Mouse (Mus musculus) yolk sac, embryonic 10.5 days (tissue): ENCODE data around the gene Foxd2.

Experiments used
- DNase-seq: peaks from one replicate; pipeline ENCODE4 v3.0.0-alpha.2; 2017; ENCODE audit warnings: low spot score

The Foxd2 gene

DNA sequence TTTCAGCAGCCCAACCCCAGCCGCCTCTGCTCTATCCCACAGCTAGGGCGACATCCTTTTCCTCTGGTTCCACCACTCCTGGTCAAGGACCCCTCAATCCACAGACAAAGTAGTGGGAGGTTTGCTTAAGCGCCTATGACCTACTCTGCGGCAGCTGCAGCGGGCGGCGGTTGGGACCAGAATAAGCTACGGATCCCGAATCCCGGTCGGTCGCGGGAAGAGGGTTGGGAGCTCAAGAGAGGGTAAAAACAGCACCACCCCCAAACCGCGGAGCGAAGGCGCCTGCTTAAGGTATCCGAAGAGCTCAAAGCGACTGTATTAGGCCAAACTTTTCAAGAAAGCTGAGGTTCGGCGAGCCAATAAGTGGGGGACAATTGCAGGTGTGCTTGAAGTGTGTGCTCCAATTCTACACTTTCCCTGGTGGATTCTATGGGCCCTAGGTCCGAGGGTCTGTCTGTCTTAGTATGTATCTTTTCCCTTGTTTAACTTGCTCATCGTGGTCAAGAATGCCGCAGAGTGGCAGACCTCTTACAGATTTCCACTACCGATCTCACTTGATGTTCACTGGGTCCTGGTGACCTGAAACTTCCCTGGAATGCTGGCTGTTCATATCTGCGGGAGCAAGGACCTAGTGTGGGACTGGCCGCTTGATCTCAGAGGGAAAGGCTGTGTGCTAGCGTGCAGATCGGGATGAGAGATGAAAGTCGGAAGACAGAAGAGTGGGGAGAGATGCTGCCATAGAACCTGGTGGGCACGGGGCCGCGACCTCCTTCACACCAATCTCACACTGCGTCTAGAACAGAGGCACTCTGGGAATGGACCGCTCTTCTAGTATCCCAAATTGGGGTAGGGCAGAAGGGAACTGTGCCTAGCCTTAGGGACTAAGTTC, 4.3 kb upstream of the Foxd2 start:
- no peak for DNase-seq

DNA sequence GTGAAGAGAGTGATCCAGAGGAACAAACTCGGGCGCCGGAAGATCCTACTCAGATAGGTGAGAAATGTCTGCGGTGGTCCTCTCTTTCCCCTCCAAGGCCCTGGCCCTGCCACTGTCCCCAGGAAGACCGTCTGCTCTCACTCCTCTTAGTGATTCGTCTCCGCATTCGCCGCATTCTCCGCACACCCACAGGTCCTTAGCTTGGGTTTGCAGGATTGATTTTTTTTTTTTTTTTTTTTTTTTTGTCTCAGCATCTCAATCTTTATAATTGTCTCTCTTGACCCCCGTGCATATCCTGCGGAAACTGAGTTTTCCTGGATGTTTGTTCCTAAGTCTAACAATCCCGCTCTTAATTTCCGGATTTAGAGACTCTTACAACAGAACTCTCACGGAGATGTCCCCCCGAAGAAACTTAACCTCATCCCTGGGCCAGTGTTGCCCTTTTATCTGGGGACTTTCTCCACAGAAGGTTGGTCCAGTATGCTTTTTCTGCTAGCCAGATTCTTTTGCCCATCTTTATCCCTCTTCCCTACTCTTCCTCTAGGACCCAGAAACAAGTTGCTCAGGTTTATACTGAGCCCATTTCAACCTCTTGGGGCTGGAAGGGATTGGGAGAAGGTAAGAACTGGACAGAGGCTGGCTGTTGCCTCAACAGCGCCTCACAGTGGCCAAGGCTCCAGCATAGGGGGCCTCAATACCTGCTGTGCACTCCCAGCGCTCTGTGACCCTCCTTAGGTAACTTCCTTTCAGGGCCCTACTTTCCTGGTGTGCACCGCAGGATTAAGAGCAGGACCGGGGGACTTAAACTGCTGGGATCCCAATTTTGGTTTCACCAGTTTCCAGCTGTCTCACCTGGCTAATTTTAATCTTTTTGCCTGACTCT, 1.2 kb upstream of the Foxd2 start:
- no peak for DNase-seq

DNA sequence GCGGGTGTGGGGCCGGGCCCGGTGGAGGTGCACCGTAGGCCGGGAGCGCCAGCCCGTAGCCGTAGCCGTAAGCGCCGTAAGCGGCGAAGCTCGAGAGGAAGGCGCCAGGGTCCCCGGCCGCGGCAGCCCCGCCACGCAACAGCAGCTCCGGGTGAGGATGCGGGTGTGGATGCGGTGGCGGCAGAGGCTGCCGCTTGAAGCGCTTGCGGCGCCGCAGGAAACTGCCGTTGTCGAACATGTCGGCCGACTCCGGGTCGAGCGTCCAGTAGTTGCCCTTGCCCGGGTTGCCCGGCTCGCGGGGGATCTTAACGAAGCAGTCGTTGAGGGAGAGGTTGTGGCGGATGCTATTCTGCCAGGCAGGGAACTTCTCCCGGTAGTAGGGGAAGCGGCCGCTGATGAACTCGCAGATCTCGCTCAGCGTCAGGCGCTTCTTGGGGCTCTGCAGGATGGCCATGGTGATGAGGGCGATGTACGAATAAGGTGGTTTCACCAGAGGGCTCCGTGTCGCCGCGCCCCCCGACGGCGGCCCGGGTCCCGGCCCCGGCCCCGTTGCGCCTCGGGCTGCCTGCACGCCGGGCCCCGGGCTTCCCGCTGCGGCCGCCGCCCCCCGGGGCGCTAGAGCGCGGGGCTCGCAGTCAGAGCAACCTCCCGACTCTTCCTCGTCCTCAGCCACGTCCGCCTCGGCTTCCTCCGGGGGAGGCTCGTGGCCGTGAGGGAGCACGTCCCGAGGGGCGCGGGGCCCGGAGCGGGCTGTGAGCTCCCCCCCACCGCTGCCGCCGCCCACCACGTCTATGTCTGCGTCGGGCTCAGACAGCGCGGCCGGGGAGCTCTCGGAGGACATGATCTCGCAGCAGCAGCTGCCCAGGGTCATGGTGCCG, 483 bp downstream of the Foxd2 start:
- peak; percentile 52 for DNase-seq

DNA sequence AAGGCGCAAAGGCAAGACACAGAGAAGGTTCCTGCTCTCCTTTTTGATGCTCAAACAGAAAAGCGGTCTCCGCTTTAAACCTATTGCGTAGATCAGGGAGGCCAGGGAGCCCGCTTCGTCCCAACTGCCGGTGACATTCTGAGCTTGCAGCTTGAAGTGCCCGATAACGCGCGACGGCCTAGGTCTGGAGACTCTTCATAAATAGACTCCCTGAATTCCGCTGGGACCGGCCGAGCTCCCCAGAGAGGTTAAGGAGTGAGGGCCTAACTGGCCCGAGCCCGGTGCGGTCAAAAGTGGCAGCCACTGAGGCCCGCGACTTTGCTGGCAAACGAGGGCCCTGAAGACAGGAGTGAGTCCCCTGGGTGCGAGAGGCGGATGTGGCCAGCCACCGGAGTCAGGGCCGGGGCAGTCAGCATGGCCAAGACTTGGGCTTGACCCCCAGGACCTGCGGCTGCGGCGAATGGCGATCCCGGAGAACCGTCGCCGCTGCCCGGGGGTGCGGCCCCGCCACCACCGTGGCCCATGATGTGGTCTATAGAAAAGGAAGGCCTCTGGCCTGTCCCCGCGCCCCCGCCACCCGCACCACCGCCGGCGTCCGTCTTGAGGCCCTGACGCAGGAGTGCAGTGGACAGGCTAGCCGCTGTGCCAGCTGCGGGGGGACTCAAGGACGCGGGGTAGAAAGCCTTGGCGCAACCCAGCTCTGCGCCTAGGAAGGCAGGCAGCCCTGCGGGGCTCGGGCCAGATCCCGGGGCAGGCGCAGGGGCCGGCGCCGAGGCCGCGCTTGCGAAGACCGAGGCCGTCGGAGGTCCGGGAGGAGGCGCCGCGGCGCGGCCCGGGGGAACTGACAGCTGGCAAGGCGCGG, 1.4 kb downstream of the Foxd2 start:
- no peak for DNase-seq

DNA sequence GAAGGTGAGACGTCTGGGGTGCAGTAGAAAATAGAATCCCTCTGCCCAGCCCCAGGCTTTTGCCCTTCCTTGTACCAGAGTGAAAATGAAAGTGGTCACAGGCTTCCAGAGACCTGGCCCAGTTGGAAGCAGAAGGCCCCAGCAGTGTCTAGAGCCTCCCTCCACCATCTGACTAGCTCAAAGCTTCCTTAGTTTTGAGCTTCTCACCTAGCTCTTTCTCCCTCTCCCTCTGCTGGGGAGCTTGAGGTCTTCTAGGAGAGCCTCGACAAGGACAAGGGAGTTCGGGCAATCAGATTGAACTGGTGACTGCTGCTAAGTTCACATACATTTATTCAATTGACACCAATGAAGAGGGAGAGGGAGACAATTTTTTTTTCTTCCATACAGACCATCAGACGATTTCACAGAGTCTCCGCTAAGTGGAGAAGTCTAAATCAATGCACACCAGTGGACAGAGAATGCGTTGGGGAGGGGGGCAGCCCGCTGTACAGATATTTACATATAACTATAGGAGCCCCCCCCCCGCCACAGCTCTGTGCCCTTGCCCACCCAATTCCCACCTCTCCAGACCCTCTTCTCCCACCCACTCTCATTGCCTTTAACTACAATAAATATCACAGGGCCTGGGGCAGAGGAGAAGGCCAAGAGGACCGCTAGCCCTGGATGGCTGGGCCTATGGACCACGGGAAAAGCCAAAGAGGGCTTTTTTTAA, 2.5 kb downstream of the Foxd2 start:
- no peak for DNase-seq

DNA sequence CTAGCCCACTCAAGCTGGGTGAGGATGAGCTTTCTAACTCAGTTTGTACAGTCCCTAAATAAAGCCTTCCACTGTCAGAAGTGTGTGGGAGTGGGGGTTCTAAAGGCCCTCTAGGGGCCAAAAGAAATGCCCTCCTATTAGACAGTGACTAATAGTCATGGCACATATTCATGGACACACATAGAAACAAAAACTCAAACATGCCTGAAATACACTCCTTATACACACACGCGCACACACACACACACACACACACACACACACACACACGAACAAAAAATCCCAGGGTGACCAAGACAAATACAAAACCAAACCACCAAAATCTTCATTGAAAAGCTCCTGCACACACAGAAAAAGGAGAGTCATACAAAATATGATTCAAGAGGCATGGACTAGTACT, 3.2 kb downstream of the Foxd2 start:
- no peak for DNase-seq

DNA sequence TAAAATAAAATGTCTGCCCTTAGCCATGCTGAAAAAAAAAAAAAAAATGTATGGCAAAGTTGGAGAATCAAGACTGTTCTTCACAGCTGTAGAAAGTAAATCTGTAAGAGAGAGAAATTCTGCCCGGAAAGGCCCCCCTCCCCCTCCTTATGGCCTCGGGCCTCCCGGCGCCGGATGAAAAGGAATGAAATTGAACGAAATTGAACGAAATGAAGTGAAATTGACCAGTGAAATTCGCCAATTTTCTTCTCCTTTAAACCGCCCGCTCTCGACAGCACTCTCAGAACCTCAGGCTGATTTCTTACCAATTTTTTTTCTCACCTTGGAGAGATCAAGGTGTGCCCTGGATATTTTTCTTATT, 5.3 kb downstream of the Foxd2 start:
- DNase-seq = no peak

DNA sequence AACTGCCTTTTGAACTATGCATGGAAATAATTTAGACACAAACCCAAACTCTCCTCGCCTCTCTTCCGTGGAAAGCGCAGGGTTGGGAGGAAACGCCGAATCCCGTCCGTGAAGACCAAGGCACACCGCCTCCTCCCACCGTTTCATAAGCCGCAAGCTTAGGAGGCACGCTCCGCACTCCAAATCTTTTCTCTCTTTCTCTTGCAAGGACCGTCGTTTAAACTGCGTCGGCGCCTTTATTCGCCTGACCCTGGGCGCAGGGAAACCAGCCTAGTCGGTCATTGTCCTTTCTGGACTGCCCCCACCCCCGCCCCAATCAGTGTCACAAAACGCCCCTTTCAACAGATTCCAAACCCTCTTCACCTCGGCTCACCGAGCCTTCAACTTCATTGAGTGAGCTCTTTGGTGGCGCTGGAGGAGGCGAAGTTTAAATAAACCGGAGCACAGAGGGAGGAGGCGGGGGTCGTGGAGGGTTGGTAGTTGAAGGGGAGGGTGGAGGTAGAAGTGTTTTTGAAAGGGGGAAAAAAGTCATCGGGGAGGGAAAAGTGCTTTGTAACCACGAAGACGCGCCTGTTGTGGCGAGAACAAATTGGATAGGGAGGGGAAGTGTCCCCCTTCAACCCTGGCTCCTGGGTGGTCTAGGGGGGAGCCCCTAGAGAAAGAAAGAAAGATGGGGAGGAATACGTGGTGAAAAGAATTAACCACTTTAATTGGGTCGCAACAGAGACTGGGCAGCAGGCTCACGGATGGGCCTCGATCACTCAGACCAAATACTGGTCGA, 5.8 kb downstream of the Foxd2 start:
- peak; percentile 17 for DNase-seq

DNA sequence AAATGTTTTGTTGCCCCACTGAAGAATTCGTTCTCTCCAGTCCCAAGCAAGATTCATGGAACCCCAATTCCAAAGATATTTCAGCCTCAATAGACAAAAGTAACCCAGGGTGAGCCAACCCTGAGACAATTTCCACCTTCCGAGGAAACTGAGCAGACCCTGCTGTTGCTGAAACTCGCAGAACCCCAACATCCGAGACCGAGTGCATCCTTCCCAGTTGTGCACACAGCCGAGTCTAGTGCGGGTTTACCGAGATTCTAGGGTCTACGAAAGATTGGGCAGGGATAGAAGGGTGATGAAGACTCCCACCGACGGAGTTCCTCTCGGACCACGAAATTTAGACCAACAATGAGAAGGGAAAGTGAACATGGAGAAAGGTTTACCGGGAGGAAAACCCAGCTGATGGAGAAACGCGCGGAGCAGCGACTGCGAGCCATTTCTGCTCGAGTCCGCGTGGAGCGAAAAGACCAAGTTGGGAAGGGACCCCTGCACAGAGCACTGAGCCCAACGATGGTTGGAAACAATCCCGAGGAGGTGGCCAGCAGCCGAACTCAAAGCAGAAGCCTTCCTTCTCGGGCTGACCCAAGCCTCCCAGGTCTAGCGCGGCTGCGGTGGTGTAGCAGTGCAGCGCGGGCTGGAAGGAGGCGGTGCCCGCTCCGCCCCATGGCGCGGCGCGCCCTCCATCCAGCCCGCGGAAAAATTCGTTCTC, 6.9 kb downstream of the Foxd2 start:
- DNase-seq = peak; percentile 21

DNA sequence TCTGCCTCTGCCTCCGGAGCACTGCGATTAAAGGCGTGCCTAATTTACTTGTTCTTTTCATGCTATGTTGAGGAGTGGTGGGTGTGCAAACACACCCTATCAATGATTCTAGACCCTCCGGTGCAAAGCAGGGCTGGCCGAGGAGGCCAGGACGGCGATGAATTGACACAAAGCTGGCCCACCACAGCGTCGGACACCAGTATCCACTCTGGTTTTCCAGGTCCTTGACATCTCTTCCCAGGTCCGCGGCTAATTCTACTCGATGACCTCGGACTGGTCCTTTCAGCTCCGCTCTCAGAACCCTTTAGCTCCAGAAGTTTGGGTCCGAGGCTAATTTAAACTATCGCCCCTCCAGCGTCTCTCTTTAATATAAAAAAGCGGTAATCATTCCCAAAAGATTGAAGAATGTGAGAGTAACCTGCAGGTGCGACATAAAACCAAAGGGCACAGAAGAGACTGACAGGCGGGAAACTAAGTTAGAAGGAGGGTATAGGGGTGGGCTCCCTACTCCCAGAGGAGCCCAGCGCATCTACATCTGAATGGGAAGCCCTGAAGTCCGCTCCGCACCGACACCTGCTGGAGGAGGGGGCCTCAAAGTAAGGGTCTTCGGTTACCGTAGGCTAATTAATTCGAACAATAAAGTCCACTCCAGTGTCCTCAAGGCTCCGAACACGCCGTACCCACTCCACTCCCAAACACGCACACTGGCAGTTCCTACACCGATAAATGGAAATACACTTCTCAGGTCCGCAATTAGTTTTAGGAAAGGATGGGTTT, 7.6 kb downstream of the Foxd2 start:
- DNase-seq = no peak

DNA sequence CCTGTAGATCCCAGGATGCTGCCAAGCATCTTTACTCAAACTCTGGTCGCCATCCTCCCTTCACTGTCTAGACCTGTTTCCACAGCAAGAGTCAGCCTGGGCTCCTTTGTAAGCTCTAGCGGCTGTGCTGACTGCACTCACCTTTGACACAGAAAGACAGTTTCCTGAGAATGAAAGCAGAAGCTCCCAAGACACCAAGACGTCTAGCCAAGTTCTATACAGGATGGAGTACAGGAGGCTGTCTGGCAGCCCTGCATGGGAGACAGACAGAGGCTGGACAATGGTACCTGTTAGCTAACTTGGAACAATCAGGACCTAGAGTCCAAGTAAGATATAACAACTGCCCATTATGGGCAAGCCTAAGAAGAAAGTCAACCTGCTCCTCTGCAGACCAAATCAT, 8.8 kb downstream of the Foxd2 start:
- no peak for DNase-seq

DNA sequence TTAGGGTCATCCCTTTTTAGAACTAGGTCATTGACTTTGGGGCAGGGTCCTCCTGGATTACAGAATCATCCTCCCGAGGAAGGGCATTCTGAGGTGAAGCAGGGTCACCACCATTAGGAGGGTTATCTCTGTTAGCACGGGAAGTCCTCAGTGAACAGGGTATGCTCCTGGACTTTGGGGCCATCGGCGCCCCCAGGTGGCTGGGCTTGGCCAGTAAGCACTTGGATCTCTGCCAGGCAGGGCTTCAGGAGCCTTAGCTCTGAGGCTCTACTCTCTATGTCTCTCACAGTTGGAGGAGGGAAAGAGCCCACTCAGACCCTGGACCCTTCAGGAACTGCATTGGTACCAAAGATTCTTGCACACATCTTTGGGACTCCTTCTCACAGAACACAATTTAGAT, 10.8 kb downstream of the Foxd2 start:
- DNase-seq = no peak

DNA sequence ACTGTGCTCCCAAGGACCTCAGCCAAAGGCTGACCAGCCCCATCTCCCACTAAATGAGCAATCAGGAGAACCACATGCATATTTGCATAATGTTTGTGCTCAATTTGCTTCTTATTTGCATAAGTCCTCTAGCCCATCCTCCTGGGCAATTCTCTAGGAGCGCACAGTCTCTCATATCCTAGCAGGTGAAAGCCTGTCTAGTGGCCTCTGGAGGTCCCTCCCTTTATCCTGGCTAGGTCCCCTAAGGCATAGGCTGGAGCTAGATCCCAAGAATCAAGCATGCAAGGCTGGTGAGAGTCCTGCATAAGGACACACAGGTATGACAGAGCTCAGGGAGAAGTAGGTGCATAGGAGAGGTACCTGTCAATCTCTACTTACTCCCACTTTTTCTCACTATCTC, 26.4 kb downstream of the Foxd2 start:
- no peak for DNase-seq

DNA sequence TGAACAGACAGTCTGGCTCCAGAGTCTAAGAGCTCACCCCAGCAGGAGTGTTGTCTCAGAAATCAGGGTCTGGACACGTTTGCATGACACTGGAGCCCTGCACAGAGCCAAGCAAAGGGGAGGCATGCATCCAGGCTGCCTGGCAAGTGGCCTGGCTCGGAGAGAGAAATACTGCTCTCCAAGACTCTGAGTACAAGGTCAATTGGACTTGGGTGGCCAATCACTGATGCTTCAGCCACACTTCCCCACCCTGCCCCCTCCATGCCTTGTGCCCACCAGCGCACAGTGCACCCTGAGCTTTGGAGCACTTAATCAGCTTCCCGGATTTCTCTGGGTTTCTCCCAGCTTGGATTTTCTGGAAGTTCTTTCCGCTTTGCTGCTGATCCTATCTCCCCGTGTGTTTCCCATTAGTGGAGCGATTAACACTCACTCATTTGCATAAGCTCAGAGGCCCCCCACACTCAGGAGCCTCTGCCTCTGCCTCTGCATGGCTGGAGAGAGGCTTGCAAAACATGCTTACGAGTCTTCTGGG, 32.2 kb downstream of the Foxd2 start:
- no peak for DNase-seq

DNA sequence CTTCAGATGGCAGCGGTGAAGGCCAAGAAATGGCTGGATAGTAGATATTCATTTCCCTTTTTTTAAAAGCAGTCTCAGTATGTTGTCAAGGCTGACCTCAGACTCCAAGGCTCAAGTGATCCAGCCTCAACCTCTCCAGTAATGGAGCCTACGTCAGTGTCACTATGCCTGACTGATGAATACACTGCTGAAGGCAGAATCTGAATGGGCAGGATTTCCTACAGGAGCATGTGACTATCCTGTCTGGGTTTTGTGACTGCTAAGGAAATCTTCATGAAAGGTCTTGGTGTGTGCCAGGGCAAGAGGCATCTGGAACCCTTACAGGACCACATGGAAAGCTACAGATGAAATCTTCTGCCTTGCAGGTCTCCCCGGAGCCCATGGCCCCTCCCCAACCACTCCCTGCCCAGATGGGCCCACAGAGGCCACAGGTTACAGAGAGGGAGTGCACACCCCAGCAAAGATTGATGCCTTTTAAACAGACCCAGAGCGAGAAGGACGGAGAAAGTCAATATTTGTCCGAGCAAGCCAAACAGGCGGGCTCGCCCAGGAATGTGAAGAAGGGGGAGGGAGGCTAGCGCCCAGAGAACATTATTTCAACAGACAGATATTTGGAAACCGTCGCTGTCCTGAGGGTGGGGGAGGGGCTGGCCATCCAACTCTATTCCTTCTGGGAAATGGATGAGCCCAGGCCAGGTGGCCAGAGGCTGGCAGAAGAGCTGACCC, 38.7 kb downstream of the Foxd2 start:
- DNase-seq = peak; percentile 87

DNA sequence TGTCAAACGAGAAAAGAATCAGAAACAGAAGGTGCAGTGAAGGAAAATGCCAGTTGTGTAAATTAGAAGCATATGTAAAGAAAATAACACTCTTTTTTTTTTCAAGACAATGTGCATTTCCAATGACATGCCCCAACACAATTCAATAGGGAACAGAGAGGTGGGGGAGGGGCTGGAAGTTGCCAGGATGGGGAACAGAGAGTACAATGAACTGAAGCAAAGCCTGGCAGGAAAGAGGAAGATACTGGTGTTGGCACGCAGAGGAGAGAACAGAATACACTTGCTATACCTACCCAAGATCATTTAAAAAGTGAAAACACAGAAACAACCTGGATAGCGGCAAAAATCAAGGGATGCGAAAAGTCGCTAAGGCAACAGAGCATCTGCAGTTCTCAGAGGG, 45.5 kb downstream of the Foxd2 start:
- DNase-seq = no peak

DNA sequence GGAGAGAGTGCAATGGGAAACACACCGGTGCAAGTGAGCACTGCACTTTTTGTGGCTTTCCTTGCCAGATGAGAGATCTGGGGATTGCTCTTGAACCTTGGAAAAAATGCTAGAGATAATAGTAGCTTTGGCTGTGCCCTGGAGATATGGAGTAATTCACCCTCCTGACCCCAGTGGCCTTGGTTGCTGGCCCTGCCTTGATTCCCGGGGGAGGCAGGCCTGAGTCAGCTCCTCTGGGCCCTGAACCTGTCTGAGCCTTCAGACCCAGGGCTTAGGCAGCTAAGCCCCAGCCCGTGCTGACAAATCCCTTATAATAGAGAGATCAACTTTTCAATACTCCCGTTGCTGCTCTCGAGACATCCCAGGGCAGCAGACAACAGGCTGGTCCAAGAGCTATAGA, 50.2 kb downstream of the Foxd2 start:
- peak; percentile 53 for DNase-seq
